Mouse (Mus musculus) cerebellum, postnatal 4 days (tissue): ENCODE data around the gene H2-D1.

Experiments used
- DNase-seq, 2 experiments: peaks; one replicate each; pipeline ENCODE4 v3.0.0; 2022; ENCODE audit warnings: low spot score in 2 of 2, mixed read lengths in 1 of 2

H2-D1 gene

DNA sequence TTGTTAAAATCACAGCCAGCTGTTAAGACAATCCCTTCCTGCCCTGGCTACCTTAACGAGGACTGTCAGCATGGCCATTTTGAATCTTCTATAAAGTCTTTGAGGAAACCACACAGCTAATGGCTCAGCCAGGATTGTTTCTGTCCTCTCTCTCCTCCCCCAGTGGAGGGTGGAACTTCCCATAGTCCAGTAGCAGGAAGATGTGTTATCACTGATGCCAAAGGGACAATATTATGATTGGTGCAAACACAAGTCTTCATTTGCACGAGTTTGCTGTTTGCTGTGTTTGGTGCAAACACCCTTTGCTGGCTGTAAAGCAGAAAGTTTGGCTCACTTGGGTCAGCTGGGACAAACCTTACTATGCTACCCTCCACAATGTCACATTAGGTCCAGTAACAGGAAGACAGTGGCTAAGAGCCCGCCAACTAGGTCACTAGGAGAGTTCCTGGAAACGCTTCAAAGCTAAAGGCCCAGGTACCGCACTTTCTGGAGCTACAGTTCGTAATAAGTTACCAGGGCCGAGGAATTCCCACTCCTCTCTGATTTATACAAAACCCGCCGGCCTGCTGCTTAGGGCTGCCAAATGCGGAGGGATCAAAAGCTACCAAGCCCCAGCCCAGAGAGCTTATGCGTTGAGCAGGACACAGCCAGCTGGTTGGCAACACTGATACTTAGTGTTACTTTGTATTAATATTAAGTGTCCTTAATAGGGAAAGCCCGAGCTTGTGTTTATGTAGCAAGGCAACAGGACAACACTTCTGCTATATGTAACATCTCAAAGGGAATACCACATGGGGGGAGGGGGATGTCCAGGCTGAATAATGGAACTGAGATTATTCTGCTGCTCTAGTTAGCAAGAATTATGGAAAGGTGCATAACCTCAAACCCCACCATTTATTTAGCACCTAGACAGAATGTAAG lies 21.9 kb upstream of the H2-D1 start:
- DNase-seq = no peak

DNA sequence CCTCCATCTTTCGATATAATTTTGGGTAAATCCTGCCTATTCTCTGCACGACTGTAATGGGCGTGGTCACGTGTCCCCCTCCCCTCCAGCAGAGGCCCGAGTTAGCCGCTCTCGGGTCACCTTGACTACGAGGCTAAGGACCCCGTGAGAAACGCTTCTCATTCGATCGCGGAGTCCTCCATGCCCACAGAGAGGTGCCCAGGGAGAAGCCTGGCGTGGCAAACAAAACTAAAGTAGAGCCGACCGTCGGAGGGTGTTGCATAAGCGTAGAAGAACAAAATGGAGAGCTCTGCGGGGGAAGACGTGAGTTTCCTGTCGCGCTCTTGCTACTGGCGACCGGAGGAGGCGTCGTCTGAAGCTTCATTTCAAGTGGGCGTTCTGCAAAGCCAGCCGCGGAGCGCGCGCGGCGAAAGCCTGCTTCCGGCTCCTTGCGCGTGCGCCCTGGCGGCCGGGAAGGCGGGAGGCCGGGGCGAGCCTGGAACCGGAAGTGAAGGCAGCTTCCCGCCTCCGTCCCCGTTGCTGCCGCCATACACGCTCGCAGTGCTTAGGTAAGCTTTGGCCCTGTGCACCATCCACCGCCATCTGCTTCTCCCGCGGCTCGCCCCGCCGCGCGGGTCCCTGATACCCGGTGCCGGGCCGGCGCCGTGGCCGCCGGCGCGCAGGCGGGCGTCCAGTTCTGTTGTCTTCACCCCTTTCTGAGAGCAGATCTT lies 21.1 kb upstream of the H2-D1 start, which contains the start of gene Ddx39b:
Ddx39b (plus strand) TSS at position 442 of the 710 bp plus-strand sequence.
- peak; percentile 95 for DNase-seq

DNA sequence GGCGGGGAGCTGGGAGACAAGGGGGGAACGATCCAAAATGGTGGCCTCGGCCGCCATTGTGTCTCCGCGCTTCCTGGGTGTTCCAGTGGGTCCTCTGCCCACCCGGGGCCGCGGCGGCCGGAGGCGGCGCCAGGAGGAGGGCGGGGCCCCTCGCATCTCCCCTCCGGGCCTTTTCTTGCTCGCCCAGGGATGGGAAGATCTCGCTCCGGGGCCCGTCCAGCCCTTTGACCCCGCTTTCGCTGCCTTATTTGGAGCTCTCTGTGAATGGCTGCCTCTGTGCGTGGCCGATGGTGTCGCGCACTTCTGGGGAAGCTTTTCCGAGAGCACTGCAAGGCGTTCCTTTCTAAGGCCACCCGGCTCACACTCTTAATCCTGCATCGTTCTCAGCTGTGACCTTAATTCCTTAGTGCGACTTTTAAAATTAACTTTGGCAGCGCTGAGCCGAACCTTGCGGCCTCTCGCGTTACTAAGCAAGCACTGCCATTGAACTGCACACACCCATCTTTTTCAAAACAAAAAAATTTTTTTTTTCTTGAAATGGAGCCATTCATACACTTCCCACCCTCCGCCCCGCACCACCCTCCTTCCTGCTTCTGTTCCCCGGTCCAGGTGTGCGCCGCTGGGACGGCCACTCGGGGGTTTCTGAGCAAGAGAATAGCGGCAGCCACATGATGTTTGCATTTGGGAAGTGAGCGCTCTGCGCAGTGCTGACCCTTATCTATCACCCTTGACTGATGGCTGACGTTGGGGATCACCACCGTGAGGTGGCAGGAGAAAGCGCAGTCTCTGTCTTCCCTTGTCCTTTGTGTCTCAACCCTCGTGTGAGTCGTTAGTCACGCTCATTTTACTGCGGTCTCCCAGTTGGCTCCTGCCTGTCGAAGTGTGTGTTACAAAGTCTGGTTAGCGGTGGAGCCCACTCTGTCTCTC lies 20.3 kb upstream of the H2-D1 start:
- peak in 1 of 2 experiments; percentile 63 for DNase-seq

DNA sequence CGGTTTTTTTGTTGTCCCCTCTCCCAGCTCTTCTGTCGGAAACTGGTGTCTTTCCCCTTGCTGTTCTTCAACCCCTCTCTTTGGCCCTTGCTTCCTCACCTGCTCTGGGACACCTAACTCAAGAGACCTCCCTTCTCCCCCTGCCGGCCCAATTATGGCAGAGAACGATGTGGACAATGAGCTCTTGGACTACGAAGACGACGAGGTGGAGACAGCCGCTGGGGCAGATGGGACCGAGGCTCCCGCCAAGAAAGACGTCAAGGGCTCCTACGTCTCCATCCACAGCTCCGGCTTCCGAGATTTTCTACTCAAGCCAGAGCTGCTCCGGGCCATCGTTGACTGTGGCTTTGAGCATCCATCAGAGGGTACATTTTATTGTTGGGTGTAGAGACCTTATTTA lies 19.4 kb upstream of the H2-D1 start:
- DNase-seq = peak in 1 of 2 experiments; percentile 72

DNA sequence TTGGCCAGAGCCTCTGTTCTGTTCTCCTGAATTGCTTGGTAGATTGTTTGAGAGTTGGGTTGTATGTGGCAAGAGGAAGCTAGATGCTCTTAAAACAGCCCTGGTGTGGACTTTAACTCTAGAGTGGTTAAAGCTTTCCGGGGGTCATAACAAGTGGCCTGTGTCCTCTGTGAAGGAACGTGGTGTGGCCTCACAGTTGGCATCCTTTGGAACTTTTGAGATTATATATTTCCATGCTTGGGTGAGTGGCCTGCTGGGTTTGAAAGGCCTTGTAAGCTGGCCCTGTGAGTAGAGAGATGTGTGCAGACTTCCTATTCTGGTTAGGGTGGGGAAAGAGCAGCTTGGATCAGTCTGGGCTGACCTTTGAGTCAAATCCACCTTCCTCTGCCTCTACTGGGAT lies 17.5 kb upstream of the H2-D1 start:
- DNase-seq = no peak

DNA sequence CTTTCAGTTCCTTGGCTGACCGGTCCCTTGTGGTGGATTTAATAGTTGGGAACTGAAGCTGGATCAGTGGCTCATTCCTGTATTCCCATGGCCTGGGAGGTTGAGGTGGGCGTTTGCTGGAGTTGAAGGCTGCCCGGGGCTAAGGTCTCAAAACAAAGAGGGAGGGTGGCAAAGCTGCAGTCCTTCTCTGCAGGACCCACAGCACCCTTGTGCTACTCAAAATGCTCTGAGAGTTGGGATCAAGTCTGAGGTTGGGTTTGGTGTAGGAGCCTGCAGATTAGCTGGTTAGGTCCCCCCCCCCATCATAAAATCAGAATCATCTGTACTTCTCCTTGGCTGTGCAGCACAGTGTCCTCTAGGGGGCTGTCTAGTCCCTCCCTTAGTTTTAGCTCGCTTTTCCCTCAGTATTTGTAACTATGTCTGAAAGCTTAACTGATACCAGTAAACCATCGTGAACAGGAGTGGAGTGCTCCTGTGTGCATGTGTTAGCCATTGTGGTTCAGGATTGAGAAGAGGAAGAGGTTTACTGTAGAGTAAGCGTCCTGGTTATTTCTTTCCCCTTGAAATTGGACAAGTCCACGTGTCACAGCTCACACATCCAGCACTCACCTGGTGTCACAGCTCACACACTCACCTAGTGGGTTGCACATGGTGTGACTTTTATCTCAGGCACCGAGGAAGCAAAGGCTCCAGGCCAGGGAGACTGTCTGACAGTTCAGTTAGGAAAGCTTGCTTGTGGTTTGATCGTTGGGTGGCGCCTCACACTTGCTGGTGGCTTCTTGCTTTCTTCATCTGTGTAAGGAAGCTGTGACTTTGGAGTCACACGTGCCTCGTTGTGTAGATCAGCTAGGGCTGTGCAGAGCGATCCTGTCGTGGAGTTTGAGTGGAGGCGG lies 16.6 kb upstream of the H2-D1 start:
- DNase-seq = no peak

DNA sequence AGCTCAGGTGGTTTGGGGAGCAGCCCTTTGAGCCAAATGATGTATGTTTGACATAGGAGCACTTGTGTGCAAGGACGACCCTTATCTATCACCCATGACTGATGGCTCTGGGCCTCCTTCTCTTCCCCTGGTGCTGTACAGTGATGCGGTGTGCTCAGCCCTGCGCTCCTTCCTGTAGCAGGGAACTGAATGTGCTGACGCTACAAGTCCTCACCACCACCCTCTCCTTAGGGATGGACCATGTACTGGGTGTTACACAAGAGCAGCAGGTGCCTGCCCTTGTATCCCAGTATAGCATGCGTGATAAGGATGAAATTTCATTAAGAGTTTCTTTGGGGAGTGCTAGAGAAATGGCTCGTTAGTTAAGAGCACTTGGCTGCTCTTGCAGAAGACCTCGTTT lies 15.4 kb upstream of the H2-D1 start:
- DNase-seq = no peak

DNA sequence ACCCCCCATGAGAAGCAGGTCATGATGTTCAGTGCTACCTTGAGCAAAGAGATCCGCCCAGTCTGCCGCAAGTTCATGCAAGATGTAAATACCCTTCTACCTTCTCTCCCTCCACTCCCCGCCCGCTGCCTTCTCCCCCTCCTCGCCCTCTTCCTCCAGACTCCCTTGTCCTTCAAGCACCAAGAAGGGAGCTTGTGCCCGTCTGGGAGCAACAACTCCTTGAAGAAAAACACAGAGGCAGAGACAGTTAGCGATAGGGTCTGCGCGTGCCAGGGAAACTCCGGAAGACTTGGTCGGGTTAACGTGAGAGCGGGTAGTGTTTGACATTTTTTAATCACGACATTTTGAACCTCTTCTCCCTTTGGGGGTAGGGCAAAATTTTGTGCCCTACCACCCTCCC lies 13.5 kb upstream of the H2-D1 start:
- no peak for DNase-seq

DNA sequence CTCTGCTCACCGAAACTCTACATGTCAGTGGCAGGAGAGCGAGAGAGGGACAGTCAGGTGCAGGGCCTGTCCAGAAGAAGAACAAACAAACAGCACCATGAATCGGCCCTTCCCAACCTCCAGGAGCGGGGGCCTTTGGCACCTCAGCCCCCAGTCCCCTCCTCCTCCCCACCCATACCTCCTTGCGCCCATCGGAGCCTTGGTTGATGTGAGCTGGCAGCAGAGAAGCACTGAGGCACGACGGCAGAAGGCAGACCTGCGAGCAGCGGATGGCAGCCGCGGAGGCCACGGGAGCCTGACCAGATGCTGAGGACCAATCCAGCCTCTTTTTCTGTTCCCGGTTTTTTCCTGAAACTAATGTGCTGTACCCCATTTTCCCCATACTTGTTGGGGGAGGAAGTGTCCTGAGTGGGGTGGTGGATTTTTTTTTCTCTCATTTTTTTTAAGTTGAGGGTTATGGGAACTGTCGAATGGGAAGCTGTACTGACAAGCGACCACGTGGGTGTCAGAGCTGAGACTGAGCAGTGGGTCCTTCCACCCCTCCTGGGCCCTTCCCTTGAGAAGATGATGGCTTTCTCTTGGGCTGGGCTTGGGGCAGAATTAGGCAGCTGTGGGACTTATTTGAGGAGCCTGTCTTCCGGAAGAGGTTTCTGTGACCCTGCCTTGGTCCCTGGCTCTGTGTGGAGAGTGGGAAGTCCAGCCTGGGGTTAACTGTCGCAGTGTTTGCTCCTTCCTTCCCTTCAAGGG lies 12.9 kb upstream of the H2-D1 start:
- DNase-seq = no peak

GRCm38 (mm10) chr17:35250348-35251120 lies 12.0 kb upstream of the H2-D1 start:
- DNase-seq = no peak

DNA sequence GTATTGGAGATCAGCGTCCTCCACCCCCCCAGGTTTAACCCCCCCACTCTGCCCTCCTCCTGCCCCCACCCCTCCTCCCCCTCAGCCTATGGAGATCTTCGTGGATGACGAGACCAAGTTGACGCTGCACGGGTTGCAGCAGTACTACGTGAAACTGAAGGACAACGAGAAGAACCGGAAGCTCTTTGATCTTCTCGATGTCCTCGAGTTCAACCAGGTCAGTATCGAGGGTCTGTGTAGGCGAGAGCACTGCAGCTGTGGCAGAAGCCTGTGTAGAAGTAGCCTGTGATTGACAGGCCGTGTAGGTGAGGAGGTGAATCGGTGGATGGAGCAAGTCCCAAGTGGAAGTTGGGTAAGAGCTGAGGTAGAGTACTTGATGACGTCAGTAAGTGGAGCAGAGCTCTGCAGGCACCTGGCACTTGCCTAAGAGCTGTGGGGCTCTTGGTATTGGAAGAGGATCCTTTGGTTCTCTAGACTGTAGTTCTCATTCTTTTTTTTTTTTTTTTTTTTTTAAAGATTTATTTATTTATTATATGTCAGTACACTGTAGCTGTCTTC lies 11.3 kb upstream of the H2-D1 start:
- DNase-seq = no peak

DNA sequence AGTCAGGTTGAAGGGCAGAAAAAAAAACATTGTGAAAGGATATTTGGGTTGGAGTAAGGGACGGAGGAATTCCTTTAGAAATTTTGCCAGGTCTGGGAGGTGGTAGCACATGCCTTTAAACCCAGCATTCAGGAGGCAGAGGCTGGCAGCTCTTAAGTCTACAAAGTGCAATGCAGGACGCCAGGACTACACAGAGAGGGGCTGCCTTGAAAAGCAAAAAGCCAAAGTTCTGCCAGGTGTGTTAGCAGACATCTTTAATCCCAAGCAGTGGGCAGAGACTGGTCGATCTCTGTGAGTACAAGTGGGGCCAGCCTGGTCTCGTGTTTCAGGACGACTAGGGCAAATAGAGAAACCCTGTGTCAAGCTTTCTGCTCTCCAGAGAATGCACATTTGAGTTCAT lies 10.5 kb upstream of the H2-D1 start:
- DNase-seq = no peak

DNA sequence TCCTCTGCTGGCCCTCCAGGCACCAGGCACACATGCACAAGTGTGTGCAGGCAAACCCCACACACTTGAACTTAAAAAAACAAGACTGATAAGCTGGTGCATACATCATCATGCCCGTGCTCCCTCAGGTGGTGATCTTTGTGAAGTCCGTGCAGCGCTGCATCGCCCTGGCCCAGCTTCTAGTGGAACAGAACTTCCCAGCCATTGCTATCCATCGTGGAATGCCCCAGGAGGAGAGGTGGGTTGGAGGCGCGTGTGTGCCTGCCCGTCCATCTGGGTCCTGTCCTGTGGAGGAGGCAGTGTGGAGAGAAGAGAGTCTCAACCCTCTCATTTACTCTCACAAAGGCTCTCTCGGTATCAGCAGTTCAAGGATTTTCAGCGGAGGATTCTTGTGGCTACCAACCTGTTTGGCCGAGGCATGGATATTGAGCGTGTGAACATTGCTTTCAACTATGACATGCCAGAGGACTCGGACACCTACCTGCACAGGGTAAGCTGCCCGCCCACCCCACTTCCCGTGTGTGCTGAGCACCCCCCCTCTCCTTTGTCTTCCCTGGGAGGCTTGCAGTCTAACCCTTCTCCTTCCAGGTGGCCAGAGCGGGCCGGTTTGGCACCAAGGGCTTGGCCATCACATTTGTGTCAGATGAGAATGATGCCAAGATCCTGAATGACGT lies 9.8 kb upstream of the H2-D1 start:
- no peak for DNase-seq

- DNase-seq = no peak
Observed at GRCm38 (mm10) chr17:35253293-35254093, 9.0 kb upstream of the H2-D1 start.

DNA sequence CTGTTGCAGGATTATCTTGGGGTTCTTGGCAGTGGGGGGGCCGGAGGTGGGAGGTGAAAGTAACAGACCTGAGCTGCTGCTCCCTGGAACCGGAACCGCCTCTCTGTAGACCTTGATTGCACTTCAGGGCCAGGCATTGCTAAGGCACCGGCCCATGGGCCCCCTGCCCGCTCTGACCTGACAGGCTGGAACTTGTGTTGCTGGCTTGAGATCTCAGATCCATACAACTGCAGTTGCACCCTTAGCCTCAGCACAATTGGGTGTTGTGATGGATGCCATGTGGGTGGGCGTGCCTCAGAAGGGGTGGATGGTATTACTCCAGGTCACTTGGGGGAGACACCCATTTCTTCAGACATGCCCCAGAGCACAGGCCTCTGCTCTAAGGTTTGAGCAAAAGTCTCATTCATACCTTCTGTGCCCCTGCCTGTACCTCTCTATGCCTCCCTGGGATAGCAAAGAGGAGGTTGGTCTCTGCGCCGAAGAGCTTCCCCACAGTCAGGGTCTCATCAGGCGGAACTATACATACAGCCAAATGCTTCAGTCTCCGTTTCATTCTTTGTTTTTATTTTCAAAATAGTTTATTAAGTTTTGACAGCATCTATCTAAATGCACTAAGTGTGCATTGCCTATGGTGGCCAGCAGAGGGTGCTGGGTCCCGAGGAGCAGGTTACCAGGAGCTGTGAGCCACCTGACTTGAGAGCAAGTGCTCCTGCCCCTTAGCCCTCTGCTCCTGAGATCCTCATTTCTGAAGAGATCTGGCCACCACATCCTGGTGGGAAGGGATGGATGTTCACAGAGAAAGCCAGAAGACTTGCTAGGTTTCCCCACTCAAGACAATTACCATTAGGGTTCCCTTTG lies 8.1 kb upstream of the H2-D1 start:
- DNase-seq = peak in 1 of 2 experiments; percentile 67

DNA sequence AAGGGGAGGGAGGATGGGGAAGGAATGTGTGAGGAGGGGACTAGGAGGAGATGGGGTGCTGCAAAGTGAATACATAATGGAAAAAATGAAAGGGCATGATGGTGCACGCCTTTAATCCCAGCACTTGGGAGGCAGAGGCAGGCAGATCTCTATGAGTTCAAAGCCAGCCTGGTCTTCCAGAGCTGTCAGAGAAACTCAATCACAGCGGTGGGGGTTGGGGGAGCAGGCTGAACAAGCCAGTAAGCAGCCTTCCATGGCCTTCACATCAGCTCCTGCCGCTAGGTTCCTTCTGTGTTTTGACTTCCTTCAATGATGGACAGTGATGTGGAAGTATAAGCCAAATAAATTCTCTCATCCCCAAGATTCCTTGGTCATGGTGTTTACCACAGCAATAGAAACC lies 7.2 kb upstream of the H2-D1 start:
- no peak for DNase-seq

DNA sequence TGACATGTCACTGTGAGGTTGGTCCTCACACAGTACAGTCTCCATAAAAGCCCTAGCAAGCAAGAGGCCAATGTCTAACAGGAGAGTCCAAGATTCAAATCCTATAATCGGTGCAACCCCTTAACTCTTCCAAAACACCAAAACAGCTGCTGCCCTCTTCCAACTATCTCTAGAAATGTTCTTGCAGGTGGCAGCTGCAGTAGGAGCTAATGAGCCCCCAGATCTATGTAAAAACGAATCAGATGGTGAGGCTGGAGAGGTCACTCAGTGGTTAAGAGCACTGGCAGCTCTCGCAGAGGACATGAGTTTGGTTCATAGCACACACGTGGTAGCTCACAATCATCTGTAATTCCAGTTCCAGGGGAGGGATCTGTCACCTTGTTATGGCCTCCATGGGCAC lies 6.8 kb upstream of the H2-D1 start:
- DNase-seq = no peak
